Mouse (Mus musculus) R1 (cell line): ENCODE measurements around the gene Olfr1347.
"Not testable (repeated sequence)": the region's sequence is repeated elsewhere in the genome, so short reads cannot be mapped to it uniquely, and the experiment has no call there.

ENCODE experiments used
- DNase-seq: peaks from one replicate; pipeline ENCODE4 v3.0.0-alpha.2; 2018; ENCODE audit warnings: low read depth, low spot score

The Olfr1347 gene

GRCm38 (mm10) chr7:6499655-6500054 is at the start of gene Olfr1347:
Olfr1347 (minus strand) TSS chr7:6499755.
- DNase-seq: no peak

- DNase-seq: peak; percentile 61
Measured at GRCm38 (mm10) chr7:6526141-6526540, 26.6 kb upstream of the Olfr1347 start.

GRCm38 (mm10) chr7:6525001-6525400 is 25.4 kb upstream of the Olfr1347 start:
- peak; percentile 78 for DNase-seq

- no peak for DNase-seq
Measured at GRCm38 (mm10) chr7:6522850-6523249, 23.3 kb upstream of the Olfr1347 start, which contains the start of gene Olfr1349. Olfr1349 (minus strand) TSS chr7:6522950.

GRCm38 (mm10) chr7:6521666-6522065 is 22.1 kb upstream of the Olfr1347 start:
- DNase-seq: no peak

GRCm38 (mm10) chr7:6508648-6509047 is 9.1 kb upstream of the Olfr1347 start, which contains the start of gene Olfr1348:
Olfr1348 (minus strand) TSS chr7:6508748.
- no peak for DNase-seq

- no peak for DNase-seq
Measured at GRCm38 (mm10) chr7:6486841-6487240, 12.7 kb downstream of the Olfr1347 start, which contains the start of gene Olfr5. Olfr5 (minus strand) TSS chr7:6486941.

- DNase-seq: not testable (repeated sequence)
Measured at GRCm38 (mm10) chr7:6477633-6478032, 21.9 kb downstream of the Olfr1347 start.

- DNase-seq: no peak
Measured at GRCm38 (mm10) chr7:6466951-6467350, 32.6 kb downstream of the Olfr1347 start, which contains the start of gene Olfr1346. Olfr1346 (plus strand) TSS chr7:6467101.

- peak; percentile 48 for DNase-seq
Measured at GRCm38 (mm10) chr7:6456399-6456798, 43.2 kb downstream of the Olfr1347 start.

GRCm38 (mm10) chr7:6455868-6456267 is 43.7 kb downstream of the Olfr1347 start, which contains the start of gene Olfr1336:
Olfr1336 (plus strand) TSS chr7:6456168.
- DNase-seq: no peak

GRCm38 (mm10) chr7:6447771-6448170 is 51.8 kb downstream of the Olfr1347 start:
- no peak for DNase-seq

- DNase-seq: no peak
Measured at GRCm38 (mm10) chr7:6441173-6441572, 58.4 kb downstream of the Olfr1347 start.

- DNase-seq: no peak
Measured at GRCm38 (mm10) chr7:6438388-6438787, 61.2 kb downstream of the Olfr1347 start, which contains the start of gene Olfr1344. Olfr1344 (plus strand) TSS chr7:6438688.
